Mouse (Mus musculus): ENCODE results near the gene Acads. TPM values are rescaled to one million over a fixed set of nuclear protein-coding genes. Genes with fewer than 3 reads are reported as not detected.
"Not testable (repeated sequence)": the region's sequence is repeated elsewhere in the genome, so short reads cannot be mapped to it uniquely, and the experiment has no call there.

Acads gene
- polyA plus RNA-seq, 1 experiment from 2014 or later: 72.6 TPM

DNA sequence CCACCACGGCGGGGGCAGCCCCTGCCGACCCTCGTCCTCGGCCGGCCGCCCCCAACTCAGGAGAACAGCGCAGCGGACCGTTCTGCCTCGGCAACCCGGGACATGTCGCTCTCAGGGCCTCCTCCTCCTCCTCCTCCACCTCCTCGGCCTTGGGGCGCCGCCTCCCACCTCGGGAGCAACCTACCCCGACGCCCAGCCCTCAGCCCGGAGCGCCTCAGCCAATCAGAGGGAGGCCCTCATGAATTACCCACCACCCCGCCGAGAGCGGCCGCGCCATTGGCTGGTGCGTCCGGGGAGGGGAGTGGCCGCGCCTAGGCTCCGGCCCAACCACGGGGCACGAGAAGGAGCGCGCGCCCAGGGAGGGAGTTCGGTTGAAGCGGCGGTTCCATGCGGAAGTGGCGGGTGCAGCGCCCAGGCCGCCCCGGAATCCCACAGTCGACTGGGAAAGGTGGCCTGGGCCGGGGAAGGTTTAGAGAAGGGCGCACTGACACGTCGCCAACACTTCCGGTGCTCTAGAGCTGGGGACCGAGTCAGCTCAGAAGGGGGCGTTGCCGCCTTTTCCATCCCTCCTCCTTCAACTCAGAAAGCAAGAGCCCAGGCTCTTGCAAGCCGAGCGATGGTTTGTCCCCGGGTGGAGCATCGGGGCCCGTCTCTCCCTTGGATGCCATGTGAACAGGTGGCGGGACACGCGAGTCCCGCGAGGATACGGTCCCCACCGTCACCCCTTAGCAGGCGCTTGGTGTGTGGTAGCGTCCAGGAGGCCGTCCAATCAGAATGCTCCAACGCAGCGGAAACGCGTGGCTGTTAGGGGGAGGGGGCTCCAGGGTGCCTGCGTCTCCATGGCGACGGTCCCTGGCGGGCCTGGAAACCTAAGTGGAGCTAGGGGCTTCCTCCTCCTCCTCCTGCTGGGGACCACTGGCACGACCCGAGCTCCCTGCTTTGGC lies 39.2 kb upstream of the Acads start, which contains the start of gene Mlec:
Gene Mlec (minus strand): TSS at position 140 of the 944 bp plus-strand sequence.
- peak; percentile 100 for DNase-seq (ENCODE audit: low spot score)
- peak within 1 kb of the TSS; percentile 97 for H3K27ac ChIP-seq (replicated peaks)
- peaks cover 18% of the 10 kb centered on the region for H3K36me3 ChIP-seq (replicated peaks)
- H3K4me3 ChIP-seq: peak within 1 kb of the TSS; percentile 78
- peaks cover 75% of the 10 kb centered on the region for H3K4me1 ChIP-seq
- no peaks in the 10 kb centered on the region for H3K9me3 ChIP-seq
- WGBS: under 1% methylated on average over 78 of the region's 78 CpGs
- H3K27me3 ChIP-seq (replicated peaks; ENCODE audit: low read depth, poor library complexity, severe bottlenecking): no peaks in the 10 kb centered on the region

DNA sequence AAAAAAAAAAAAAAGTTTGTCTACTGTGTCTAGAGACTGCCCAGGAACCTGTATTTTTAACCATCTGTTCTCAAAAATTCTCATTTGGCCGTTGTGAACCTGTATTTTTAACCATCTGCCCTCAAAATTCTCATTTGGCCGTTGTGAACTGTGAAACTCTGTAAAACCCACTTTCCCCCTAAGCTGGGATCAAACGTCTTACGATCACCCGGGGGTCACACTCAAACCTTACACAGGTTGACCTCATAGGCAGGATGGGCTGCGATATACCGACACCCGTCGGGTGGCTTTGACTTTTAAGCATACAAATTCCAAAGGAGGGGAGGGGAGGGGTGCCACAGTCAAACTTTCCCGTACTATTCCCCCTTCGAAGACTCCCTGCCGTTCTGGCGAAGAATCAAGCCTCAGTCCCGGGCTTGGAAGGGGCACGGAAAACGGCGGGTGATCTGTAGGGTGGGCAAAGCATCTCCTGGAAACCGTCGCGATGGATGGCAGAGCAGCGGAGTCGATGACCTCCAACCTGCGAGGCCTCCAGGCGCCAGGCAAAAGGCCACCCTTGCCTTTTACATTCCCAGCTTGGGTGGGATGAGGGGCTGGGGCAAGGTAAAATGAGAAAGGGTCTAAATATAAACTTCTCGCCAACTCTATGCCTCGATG lies 37.9 kb upstream of the Acads start:
- Histone ChIP-seq H3K36me3 (replicated peaks) (peaks cover 30% of the 10 kb centered on the region), H3K4me1 (peaks cover 83% of the 10 kb centered on the region), H3K27me3 (replicated peaks; ENCODE audit: low read depth, poor library complexity, severe bottlenecking) (no peaks in the 10 kb centered on the region), H3K9me3 (no peaks in the 10 kb centered on the region), H3K4me3 (peak overlapping the region; percentile 78), H3K27ac (replicated peaks) (peak overlapping the region; percentile 97)
- WGBS: 3% methylated on average over 26 of the region's 26 CpGs
- peak; percentile 56 for DNase-seq (ENCODE audit: low spot score)

DNA sequence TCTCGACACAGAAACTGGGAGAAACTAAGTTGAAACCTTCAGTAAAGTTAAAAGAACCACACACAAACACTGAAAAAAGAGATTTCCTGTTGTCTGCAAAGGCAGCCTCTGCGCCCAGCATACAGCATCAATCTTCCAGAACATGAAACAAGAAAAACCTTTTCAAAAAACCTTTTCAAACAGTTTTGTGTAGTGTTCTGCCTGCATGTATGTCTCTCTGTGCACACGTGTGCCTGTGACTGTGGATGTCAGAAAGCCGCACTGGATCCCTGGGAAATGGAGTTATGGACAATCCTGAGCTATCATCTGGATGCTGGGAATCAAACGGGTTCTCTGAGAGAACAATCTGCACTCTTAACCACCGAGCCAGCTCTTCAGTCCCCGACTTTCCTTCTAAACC lies 37.3 kb upstream of the Acads start:
- DNase-seq (ENCODE audit: low spot score): no peak
- Histone ChIP-seq H3K4me1 (peaks cover 87% of the 10 kb centered on the region), H3K9me3 (no peaks in the 10 kb centered on the region), H3K36me3 (replicated peaks) (peaks cover 34% of the 10 kb centered on the region), H3K27me3 (replicated peaks; ENCODE audit: low read depth, poor library complexity, severe bottlenecking) (no peaks in the 10 kb centered on the region), H3K27ac (replicated peaks) (peak overlapping the region; percentile 35; the same call in 1 of the 2 replicates), H3K4me3 (peak overlapping the region; percentile 78)
- 72% methylated on average over 7 of the region's 7 CpGs for WGBS

DNA sequence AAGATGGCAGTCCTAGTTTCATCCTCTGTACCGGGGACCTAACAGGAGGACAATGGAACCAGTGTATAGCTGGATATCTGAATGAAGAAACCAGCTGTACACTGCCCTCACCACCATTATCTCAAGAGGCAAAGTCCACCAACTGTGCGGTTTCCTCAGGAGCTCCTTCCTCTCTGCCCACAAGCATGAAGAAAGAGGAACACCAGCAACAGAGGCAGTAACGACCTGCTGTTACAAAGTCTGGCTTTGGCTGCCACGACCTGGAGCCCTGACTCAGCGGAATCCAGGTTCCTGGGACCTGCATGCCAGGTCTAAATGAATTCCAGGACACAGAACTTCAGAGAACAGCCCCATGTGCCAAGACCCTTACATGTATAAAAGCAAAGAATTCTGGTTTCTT lies 36.7 kb upstream of the Acads start:
- WGBS: 42% methylated on average over 5 of the region's 5 CpGs
- Histone ChIP-seq H3K4me3 (peak overlapping the region; percentile 78), H3K27me3 (replicated peaks; ENCODE audit: low read depth, poor library complexity, severe bottlenecking) (no peaks in the 10 kb centered on the region), H3K36me3 (replicated peaks) (peaks cover 40% of the 10 kb centered on the region), H3K27ac (replicated peaks) (peak overlapping the region; percentile 36), H3K9me3 (no peaks in the 10 kb centered on the region), H3K4me1 (peaks cover 82% of the 10 kb centered on the region)
- no peak for DNase-seq (ENCODE audit: low spot score)

DNA sequence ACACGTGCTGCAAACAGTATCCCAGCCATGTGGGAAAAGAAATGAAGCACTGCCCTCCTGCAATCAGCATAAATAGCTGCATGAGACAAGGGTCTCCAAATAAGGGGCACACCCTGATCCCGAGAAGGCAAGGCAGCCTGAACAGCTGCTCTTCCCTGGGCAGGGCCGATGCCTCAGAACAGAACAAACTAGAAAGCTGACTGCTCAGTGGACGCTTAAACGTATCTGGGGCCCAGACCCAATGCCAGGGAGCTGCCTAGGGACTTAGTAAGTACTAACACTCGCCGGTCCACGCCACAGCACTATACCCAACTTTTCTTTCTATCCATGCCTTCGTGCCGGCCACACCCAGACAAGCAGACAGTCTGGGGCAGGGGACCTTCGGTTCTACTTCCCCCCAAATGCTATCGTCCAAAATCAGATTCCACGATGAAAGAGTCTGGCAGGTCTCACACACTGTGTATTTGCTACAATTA lies 36.0 kb upstream of the Acads start:
- H3K36me3 ChIP-seq (replicated peaks): peaks cover 46% of the 10 kb centered on the region
- peaks cover 77% of the 10 kb centered on the region for H3K4me1 ChIP-seq
- DNase-seq (ENCODE audit: low spot score): no peak
- no peaks in the 10 kb centered on the region for H3K27me3 ChIP-seq (replicated peaks; ENCODE audit: low read depth, poor library complexity, severe bottlenecking)
- 82% methylated on average over 13 of the region's 13 CpGs for WGBS
- peak overlapping the region; percentile 78 for H3K4me3 ChIP-seq
- no peaks in the 10 kb centered on the region for H3K9me3 ChIP-seq
- peak overlapping the region; percentile 37; the same call in 1 of the 2 replicates for H3K27ac ChIP-seq (replicated peaks)

DNA sequence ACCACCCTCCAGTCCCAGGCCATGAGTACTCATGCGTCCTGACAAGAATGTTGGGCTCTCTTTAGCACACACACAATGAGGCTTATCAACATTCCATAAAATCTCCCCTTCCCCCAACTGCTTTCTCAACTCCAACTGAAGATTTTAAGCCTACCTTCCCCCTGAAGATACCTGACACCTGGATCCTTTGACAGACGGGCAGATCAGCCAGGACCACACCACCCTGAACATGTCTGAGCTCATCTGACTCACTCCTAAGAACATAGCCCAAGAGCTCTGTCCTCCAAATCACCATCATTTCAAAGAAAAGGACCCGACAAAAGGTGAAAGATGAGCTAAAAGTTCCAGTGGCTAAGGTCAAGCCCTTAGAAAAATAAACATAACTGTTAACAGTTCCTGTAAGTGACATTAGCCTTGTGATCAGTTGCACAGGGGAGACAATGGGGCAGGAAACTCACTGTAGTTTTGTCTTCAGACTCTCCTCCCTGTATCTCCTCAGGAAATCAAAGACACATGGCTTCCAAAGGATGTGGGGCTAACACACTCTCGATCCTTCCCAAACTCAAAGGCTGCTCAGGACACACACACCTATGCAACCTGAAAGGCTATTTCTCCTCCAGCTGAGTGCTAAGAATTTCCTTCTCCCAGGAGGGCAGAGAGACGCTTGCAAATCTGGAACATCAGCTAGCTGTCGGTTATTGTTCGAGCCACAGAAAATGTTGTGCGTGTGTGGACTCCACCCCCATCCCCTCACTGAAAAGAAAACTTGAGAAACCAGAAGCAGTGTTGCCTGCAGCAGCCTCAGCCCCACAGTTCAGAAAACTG lies 33.2 kb upstream of the Acads start:
- Histone ChIP-seq H3K27me3 (replicated peaks; ENCODE audit: low read depth, poor library complexity, severe bottlenecking) (no peaks in the 10 kb centered on the region), H3K4me1 (peaks cover 59% of the 10 kb centered on the region), H3K4me3 (peak overlapping the region; percentile 34), H3K27ac (replicated peaks) (peak overlapping the region; percentile 77), H3K9me3 (peaks cover 9% of the 10 kb centered on the region; the same call in 1 of the 2 replicates), H3K36me3 (replicated peaks) (peaks cover 75% of the 10 kb centered on the region)
- 33% methylated on average over 8 of the region's 8 CpGs for WGBS
- no peak for DNase-seq (ENCODE audit: low spot score)

DNA sequence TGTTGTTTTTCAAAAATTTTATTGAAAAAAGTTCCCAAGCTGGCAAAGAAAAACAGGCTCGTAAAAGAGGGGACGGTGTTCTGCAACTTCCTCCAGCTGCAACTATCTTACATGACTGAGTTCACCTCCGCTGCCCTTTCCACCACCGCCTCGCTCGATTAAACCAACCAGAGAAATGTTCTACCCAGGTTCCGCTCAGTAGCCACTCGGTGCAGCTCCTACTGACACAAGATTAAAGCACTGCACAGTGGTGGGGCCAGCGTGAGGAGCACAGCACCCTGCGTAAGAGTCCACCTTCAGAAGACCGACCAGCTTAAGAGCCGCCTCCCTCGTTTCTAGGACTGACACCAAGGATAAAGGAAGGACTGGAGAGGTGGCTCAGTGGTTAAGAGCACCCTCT lies 32.3 kb upstream of the Acads start:
- DNase-seq (ENCODE audit: low spot score): no peak
- peaks cover 84% of the 10 kb centered on the region for H3K36me3 ChIP-seq (replicated peaks)
- H3K27ac ChIP-seq (replicated peaks): 0 out of 2 replicates have a peak overlapping the region, but pooled peaks have one; percentile 35
- H3K27me3 ChIP-seq (replicated peaks; ENCODE audit: low read depth, poor library complexity, severe bottlenecking): no peaks in the 10 kb centered on the region
- H3K4me3 ChIP-seq: no peak overlapping the region
- 88% methylated on average over 13 of the region's 13 CpGs for WGBS
- peaks cover 50% of the 10 kb centered on the region for H3K4me1 ChIP-seq
- peaks cover 9% of the 10 kb centered on the region; the same call in 1 of the 2 replicates for H3K9me3 ChIP-seq

DNA sequence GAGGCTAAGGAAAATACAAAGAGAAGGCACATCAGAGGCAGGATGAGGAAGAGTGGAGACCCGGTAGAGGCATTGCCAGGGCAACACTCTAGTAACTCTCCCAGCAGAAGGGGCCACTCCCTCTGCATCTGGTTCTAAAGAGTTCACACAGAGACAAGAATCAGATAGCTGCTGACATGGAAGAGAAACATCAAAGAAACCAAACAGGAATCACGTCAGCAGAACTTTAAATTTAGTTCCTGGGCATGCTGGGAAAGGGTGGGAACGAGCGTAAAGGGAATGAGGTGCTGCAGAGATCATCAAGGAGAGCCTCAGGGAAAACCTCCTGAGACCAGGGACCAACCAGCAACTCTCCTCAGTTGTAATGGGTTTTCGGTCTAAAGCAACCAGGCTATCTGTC lies 31.8 kb upstream of the Acads start:
- Histone ChIP-seq H3K4me1 (peaks cover 46% of the 10 kb centered on the region), H3K9me3 (peaks cover 9% of the 10 kb centered on the region; the same call in 1 of the 2 replicates), H3K36me3 (replicated peaks) (peaks cover 88% of the 10 kb centered on the region), H3K27me3 (replicated peaks; ENCODE audit: low read depth, poor library complexity, severe bottlenecking) (no peaks in the 10 kb centered on the region), H3K27ac (replicated peaks) (no peak overlapping the region), H3K4me3 (no peak overlapping the region)
- WGBS: 89% methylated on average over 5 of the region's 5 CpGs
- no peak for DNase-seq (ENCODE audit: low spot score)

DNA sequence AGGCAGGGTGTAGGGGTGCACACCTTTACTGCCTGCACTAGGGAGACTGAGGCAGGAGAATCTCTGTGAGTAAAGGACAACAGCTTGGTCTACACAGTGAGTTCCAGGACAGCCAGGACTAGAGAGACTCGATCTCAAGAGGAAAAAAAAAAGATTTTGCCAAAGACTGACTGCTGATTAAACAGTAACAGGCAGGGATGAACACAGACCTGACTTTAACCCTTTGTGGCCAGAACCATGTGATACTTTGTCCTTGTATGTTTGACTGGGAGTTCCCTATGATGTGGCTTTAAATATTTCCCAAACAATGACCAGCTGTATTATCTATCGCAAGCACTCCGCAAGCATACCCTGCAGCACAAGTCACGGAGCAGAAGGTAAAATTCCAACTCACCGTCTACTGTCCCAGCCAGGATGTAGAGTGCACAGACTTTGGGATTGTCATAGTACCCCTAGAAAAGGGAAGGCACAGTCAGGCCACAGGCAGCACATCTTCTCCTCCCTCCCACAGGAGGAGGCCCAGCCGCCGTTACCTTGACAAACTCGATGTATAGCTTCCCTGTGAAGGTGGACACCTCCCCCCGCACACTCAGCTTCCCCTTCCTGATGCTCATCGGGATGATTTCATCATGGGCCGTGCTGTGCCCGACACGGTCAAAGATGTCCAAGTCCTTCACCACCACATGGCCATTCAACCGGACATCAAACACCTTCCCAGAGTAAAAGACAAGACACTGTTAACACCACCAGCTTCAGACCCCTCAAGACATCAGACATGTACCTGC lies 30.7 kb upstream of the Acads start:
- H3K4me3 ChIP-seq: no peak overlapping the region
- 95% methylated on average over 14 of the region's 14 CpGs for WGBS
- H3K9me3 ChIP-seq: peaks cover 9% of the 10 kb centered on the region; the same call in 1 of the 2 replicates
- DNase-seq (ENCODE audit: low spot score): no peak
- no peaks in the 10 kb centered on the region for H3K27me3 ChIP-seq (replicated peaks; ENCODE audit: low read depth, poor library complexity, severe bottlenecking)
- no peak overlapping the region for H3K27ac ChIP-seq (replicated peaks)
- peaks cover 35% of the 10 kb centered on the region for H3K4me1 ChIP-seq
- H3K36me3 ChIP-seq (replicated peaks): peaks cover 92% of the 10 kb centered on the region

DNA sequence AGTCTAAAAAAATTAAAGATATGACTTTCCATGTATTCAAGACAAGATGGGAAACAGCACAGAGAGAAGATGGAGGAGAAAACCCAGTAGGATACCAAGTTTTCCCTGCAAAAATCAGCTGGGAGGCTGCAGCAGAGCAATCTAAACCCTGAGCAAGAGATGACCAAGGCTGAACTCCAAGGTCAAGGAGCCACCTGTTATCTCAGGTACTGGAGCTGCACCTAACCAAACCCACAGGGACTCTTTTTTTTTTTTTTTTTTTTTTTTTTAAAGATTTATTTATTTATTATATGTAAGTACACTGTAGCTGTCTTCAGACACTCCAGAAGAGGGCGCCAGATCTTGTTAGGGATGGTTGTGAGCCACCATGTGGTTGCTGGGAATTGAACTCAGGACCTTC lies 29.7 kb upstream of the Acads start:
- H3K36me3 ChIP-seq (replicated peaks): peaks cover 97% of the 10 kb centered on the region
- WGBS: no CpG with 5 or more reads among the region's 1 CpGs

DNA sequence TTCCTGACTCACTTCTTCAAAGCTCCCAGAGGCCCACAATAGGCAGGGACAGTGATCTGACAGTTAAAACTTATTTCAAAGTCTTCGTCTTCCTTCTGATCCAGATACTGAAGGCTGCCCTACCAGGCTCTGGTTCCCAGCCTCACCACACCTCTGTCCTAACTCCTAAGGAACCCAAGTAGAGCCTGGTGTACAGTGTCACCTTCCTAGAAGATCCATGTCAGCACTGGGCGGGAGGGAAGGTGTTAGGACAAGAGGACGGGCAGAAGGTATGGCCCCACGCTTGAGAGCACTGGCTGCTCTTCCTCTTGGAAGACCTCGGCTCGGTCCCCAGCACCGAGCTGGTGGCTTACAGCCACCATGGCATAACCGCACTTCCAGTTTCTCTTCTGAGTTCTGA lies 29.2 kb upstream of the Acads start:
- H3K36me3 ChIP-seq (replicated peaks): peaks cover 97% of the 10 kb centered on the region
- peaks cover 9% of the 10 kb centered on the region; the same call in 1 of the 2 replicates for H3K9me3 ChIP-seq
- H3K27ac ChIP-seq (replicated peaks): no peak overlapping the region
- peaks cover 25% of the 10 kb centered on the region for H3K4me1 ChIP-seq
- no peaks in the 10 kb centered on the region for H3K27me3 ChIP-seq (replicated peaks; ENCODE audit: low read depth, poor library complexity, severe bottlenecking)
- no peak overlapping the region for H3K4me3 ChIP-seq
- DNase-seq (ENCODE audit: low spot score): no peak
- whole genome bisulfite sequencing: 92% methylated on average over 8 of the region's 8 CpGs

More for the DNA sequence above, 29.7 kb upstream of the Acads start:
- H3K27me3 ChIP-seq (replicated peaks; ENCODE audit: low read depth, poor library complexity, severe bottlenecking); H3K9me3 ChIP-seq; H3K4me3 ChIP-seq; DNase-seq (ENCODE audit: low spot score); H3K27ac ChIP-seq (replicated peaks): not testable (repeated sequence)
- peaks cover 25% of the 10 kb centered on the region for H3K4me1 ChIP-seq

Measured in embryonic facial prominence, embryonic 10.5 days (tissue).